In the genomic region with DNA sequence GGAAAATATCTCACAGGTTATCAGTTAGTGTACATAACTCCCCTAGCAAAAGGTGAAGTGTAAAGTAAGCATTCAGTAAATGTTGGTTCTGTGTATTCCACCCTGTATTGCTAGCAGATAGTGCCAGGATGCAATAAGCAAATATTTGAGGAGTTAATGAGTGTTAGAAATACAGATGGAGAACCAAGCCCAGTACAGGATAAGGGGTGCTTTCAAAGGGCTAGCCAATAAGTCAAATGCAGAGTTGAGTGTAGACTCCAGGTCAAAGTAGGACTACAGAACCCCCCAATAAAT, we compare ENCODE assay signal across 8 mouse cellular contexts. TPM values are rescaled to one million over a fixed set of nuclear protein-coding genes. Genes with fewer than 3 reads are reported as not detected.
A peak's percentile ranks its signal among the peaks of the same experiment; 100 is the strongest.
DNase-seq lines count a peak whose midpoint lies in the region; ATAC-seq and TF ChIP-seq lines count a peak whose summit lies in the region.

No protein-coding gene starts in this region.

- H3K27ac ChIP-seq in cerebellum, adult 2 months (ENCODE audit: insufficient read depth, low read length): no peak overlapping the region
- peak overlapping the region; percentile 30; the same call in 1 of the 2 replicates for H3K27ac ChIP-seq in liver, embryonic 12.5 days
- H3K27ac ChIP-seq in stomach, postnatal 0 days (replicated peaks): peak overlapping the region; percentile 63

- TF ChIP-seq POLR2A in cerebellum, adult 2 months (IDR thresholded peaks at IDR 0.05; ENCODE audit: borderline replicate concordance, insufficient read depth, low read length): no peak

- H3K9ac ChIP-seq in liver, embryonic 12.5 days: peak overlapping the region; percentile 62
- H3K9ac ChIP-seq in stomach, postnatal 0 days (ENCODE audit: low read length): no peak overlapping the region

- H3K4me3 ChIP-seq in cerebellum, adult 2 months (replicated peaks; ENCODE audit: insufficient read depth, low read depth, low read length): peak overlapping the region; percentile 57
- peak overlapping the region; percentile 91 for H3K4me3 ChIP-seq in megakaryocyte, embryonic 14.5 days (replicated peaks)
- peak overlapping the region; percentile 68 for H3K4me3 ChIP-seq in liver, embryonic 12.5 days
- H3K4me3 ChIP-seq in stomach, postnatal 0 days (ENCODE audit: low read depth, low read length): peak overlapping the region; percentile 21; the same call in 1 of the 2 replicates

- TF ChIP-seq CTCF in cerebellum, adult 2 months (IDR thresholded peaks at IDR 0.05; ENCODE audit: borderline replicate concordance, insufficient read depth, low read depth, low read length): no peak
- TF ChIP-seq CTCF in stomach, postnatal 0 days (IDR thresholded peaks at IDR 0.05; ENCODE audit: low read depth): no peak

- no peaks in the 10 kb centered on the region for H3K4me1 ChIP-seq in cerebellum, adult 2 months (ENCODE audit: control insufficient read depth, insufficient read depth, low read length)
- peaks cover 14% of the 10 kb centered on the region; the same call in 1 of the 2 replicates for H3K4me1 ChIP-seq in megakaryocyte, embryonic 14.5 days
- peaks cover 11% of the 10 kb centered on the region for H3K4me1 ChIP-seq in liver, embryonic 12.5 days
- H3K4me1 ChIP-seq in stomach, postnatal 0 days (replicated peaks; ENCODE audit: control insufficient read depth, insufficient read depth): no peaks in the 10 kb centered on the region

- H3K4me2 ChIP-seq in liver, embryonic 12.5 days: peak overlapping the region; percentile 65
- peak overlapping the region; percentile 44 for H3K4me2 ChIP-seq in stomach, postnatal 0 days (replicated peaks; ENCODE audit: low read depth)

- TF ChIP-seq EP300 in stomach, postnatal 0 days (optimal IDR thresholded peaks at IDR 0.05): no peak

- H3K36me3 ChIP-seq in megakaryocyte, embryonic 14.5 days (replicated peaks; ENCODE audit: low read length): peaks cover 10% of the 10 kb centered on the region
- H3K36me3 ChIP-seq in liver, embryonic 12.5 days: peaks cover 4% of the 10 kb centered on the region; the same call in 1 of the 2 replicates
- H3K36me3 ChIP-seq in stomach, postnatal 0 days (ENCODE audit: control insufficient read depth, insufficient read depth, low read length): no peaks in the 10 kb centered on the region

- DNase-seq in cerebellum, adult 2 months: no peak
- no peak for DNase-seq in cerebellum, adult 9-10 months
- no peak for DNase-seq in stomach, postnatal 0 days (ENCODE audit: low spot score)
- no peak for DNase-seq in right cerebral cortex, postnatal 25 days
- no peak for DNase-seq in ovary, postnatal 36 days (ENCODE audit: low spot score)

- ATAC-seq in megakaryocyte, adult 5-6 weeks (ENCODE audit: poor library complexity, severe bottlenecking): no peak
- peak; percentile 0; the same call in 1 of the 2 replicates for ATAC-seq in liver, embryonic 12.5 days
- no peak; the same call in 1 of the 2 replicates for ATAC-seq in stomach, postnatal 0 days (ENCODE audit: low FRiP score, low TSS enrichment)

- H3K27me3 ChIP-seq in cerebellum, adult 2 months (ENCODE audit: control insufficient read depth, insufficient read depth, low read length): no peaks in the 10 kb centered on the region
- peaks cover 3% of the 10 kb centered on the region for H3K27me3 ChIP-seq in megakaryocyte, embryonic 14.5 days (replicated peaks)
- H3K27me3 ChIP-seq in liver, embryonic 12.5 days (replicated peaks): no peaks in the 10 kb centered on the region
- H3K27me3 ChIP-seq in stomach, postnatal 0 days (ENCODE audit: control insufficient read depth, insufficient read depth, low read length): no peaks in the 10 kb centered on the region

- no peaks in the 10 kb centered on the region for H3K9me3 ChIP-seq in megakaryocyte, embryonic 14.5 days
- no peaks in the 10 kb centered on the region for H3K9me3 ChIP-seq in liver, embryonic 12.5 days (replicated peaks)
- H3K9me3 ChIP-seq in stomach, postnatal 0 days (ENCODE audit: control insufficient read depth, low read length): no peaks in the 10 kb centered on the region

RNA-seq across cellular contexts. Expression of a gene that starts 0.7 kb away (rescaled TPM):
- polyA plus RNA-seq in cerebellum, adult 2 months (2012; rRNA removed): 40.6 and 43.5 TPM in 2 replicates
- polyA plus RNA-seq in megakaryocyte, embryonic 14.5 days (2012; ENCODE audit: insufficient read depth, low replicate concordance): 0.50 and 1.2 TPM in 2 replicates
- 347 and 386 TPM in 2 replicates for total RNA-seq in megakaryocyte, adult 5-6 weeks (2015)
- 408 and 475 TPM in 2 replicates for total RNA-seq in megakaryocyte, adult 5-6 weeks (2017)
- polyA plus RNA-seq in liver, embryonic 12.5 days (2016; fragmentation: Nextera tagmentation; extraction: Ambion mirVana): 11.1 and 13.1 TPM in 2 replicates
- 53.1 and 53.2 TPM in 2 replicates for polyA plus RNA-seq in stomach, postnatal 0 days (2015; fragmentation: Nextera tagmentation; extraction: Ambion mirVana)

RNA-seq across cellular contexts. Expression of a gene that starts 35.2 kb away (rescaled TPM):
- 79.3 and 80.6 TPM in 2 replicates for polyA plus RNA-seq in cerebellum, adult 2 months (2012; rRNA removed)
- polyA plus RNA-seq in megakaryocyte, embryonic 14.5 days (2012; ENCODE audit: insufficient read depth, low replicate concordance): 0.57 TPM in 1 of 2 replicates, not detected in the other
- 131 and 160 TPM in 2 replicates for total RNA-seq in megakaryocyte, adult 5-6 weeks (2015)
- total RNA-seq in megakaryocyte, adult 5-6 weeks (2017): 46.3 and 67.0 TPM in 2 replicates
- 56.8 TPM in 2 replicates for polyA plus RNA-seq in liver, embryonic 12.5 days (2016; fragmentation: Nextera tagmentation; extraction: Ambion mirVana)
- 82.4 and 86.8 TPM in 2 replicates for polyA plus RNA-seq in stomach, postnatal 0 days (2015; fragmentation: Nextera tagmentation; extraction: Ambion mirVana)

RNA-seq across cellular contexts. Expression of a gene that starts 59.6 kb away (rescaled TPM):
- polyA plus RNA-seq in cerebellum, adult 2 months (2012; rRNA removed): 17.9 and 20.8 TPM in 2 replicates
- polyA plus RNA-seq in megakaryocyte, embryonic 14.5 days (2012; ENCODE audit: insufficient read depth, low replicate concordance): 0.89 and 1.9 TPM in 2 replicates
- total RNA-seq in megakaryocyte, adult 5-6 weeks (2015): 65.6 and 75.3 TPM in 2 replicates
- total RNA-seq in megakaryocyte, adult 5-6 weeks (2017): 72.2 and 75.7 TPM in 2 replicates
- 21.0 and 22.2 TPM in 2 replicates for polyA plus RNA-seq in liver, embryonic 12.5 days (2016; fragmentation: Nextera tagmentation; extraction: Ambion mirVana)
- polyA plus RNA-seq in stomach, postnatal 0 days (2015; fragmentation: Nextera tagmentation; extraction: Ambion mirVana): 11.3 and 11.6 TPM in 2 replicates

Comparison
In these comparisons a context has a peak if more than half of its experiments do, and no peak if none do; other contexts are left out.
1. H3K4me3 ChIP-seq: peak in every context shown above with its lines; median percentile 91 in megakaryocyte, embryonic 14.5 days; 68 in liver, embryonic 12.5 days; 57 in cerebellum, adult 2 months; 21 in stomach, postnatal 0 days.
2. RNA of a gene that starts 35.2 kb away (polyA plus RNA-seq): 82.4 to 86.8 TPM in stomach, postnatal 0 days, 79.3 to 80.6 TPM in cerebellum, adult 2 months and 56.8 TPM in liver, embryonic 12.5 days; 0.57 TPM in megakaryocyte, embryonic 14.5 days; every median in the first group is over 10 times any median in the second.